Mouse (Mus musculus) CH12.LX (cell line): ENCODE measurements around the gene Sppl2b.

Experiments used
- CTCF ChIP-seq, 2 experiments: IDR thresholded peaks in 1 of 2; conservative IDR thresholded peaks in 1 of 2; 2 replicates each; pipeline ENCODE4 v1.5.1; 2011 to 2012; ENCODE audit warnings: low read depth in 2 of 2, low read length in 2 of 2, improper control_type of control experiment in 1 of 2, inconsistent platforms in 1 of 2, mild to moderate bottlenecking in 1 of 2, moderate library complexity in 1 of 2
- EP300 ChIP-seq: IDR thresholded peaks from 2 replicates; pipeline ENCODE4 v1.6.1; 2011; ENCODE audit warnings: low read length, improper control_type of control experiment
- GABPA ChIP-seq: IDR thresholded peaks from 2 replicates; pipeline ENCODE4 v1.6.1; 2012; ENCODE audit warnings: low read depth, low read length, improper control_type of control experiment, inconsistent platforms; ENCODE audit not compliant: insufficient replicate concordance
- HCFC1 ChIP-seq: IDR thresholded peaks from 2 replicates; pipeline ENCODE4 v1.6.1; 2012; ENCODE audit warnings: low read depth, mild to moderate bottlenecking, inconsistent platforms, low read length, improper control_type of control experiment
- KAT2A ChIP-seq: IDR thresholded peaks from 2 replicates; pipeline ENCODE4 v1.6.1; 2012; ENCODE audit warnings: low read length, improper control_type of control experiment, inconsistent platforms; ENCODE audit not compliant: insufficient replicate concordance
- MEF2A ChIP-seq: IDR thresholded peaks from 2 replicates; pipeline ENCODE4 v1.6.1; 2014; ENCODE audit warnings: low read depth, mild to moderate bottlenecking, inconsistent platforms, low read length, improper control_type of control experiment, borderline replicate concordance
- MXI1 ChIP-seq: IDR thresholded peaks from 2 replicates; pipeline ENCODE4 v1.6.1; 2011; ENCODE audit warnings: mild to moderate bottlenecking, low read depth, low read length, improper control_type of control experiment
- POLR2A ChIP-seq: IDR thresholded peaks from 2 replicates; pipeline ENCODE4 v1.6.1; 2011; ENCODE audit warnings: low read depth, mild to moderate bottlenecking, improper control_type of control experiment, low read length
- POLR2AphosphoS2 ChIP-seq: IDR thresholded peaks from 2 replicates; pipeline ENCODE4 v1.6.1; 2011; ENCODE audit warnings: low read depth, low read length, improper control_type of control experiment
- TCF12 ChIP-seq: IDR thresholded peaks from 2 replicates; pipeline ENCODE4 v1.6.1; 2014; ENCODE audit warnings: low read depth, mild to moderate bottlenecking, inconsistent platforms, low read length, improper control_type of control experiment
- ZNF384 ChIP-seq: IDR thresholded peaks from 2 replicates; pipeline ENCODE4 v1.6.1; 2012; ENCODE audit warnings: low read depth, low read length, improper control_type of control experiment, inconsistent platforms

DNA sequence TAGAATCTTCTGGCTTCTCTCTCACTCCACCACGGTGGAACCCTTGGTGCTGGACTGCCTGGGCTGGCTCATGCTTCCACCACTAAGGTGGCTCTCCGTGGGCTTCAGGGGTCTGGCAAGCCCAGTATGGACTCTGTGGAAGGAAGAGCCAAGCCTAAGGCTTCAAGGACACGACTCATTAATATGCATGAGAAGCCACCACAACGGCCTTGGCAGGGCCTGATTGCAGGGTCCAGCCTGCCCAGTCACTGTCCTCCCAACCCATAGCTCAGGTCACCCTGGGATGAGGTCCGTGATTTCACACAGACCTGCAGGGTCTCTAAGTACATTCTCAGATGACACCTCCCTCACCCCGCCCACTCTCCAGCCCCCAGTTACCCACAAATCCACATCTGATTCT is 15.2 kb upstream of the Sppl2b start:
- TF ChIP-seq HCFC1 (no peak), GABPA (no peak), CTCF (conservative IDR thresholded peaks at IDR 0.05 in 1 of 2, IDR thresholded peaks at IDR 0.05 in 1 of 2; ENCODE audit: low read depth in 2 of 2, low read length in 2 of 2) (no peak), POLR2A (no peak), MEF2A (no peak), MXI1 (no peak), POLR2AphosphoS2 (no peak), KAT2A (no peak), ZNF384 (no peak), TCF12 (no peak), EP300 (no peak)
